Mouse (Mus musculus): ENCODE measurements around the gene Zfp292.
"Not testable (repeated sequence)": the region's sequence is repeated elsewhere in the genome, so short reads cannot be mapped to it uniquely, and the experiment has no call there.

The Zfp292 gene

GRCm38 (mm10) chr4:34882818-34883217 is at the start of gene Zfp292:
Gene Zfp292, minus strand, starts transcription at chr4:34882960.
- peak; percentile 86 for DNase-seq (ENCODE audit: low read depth, low spot score)

GRCm38 (mm10) chr4:34928386-34928785 is 45.6 kb upstream of the Zfp292 start:
- DNase-seq (ENCODE audit: low read depth, low spot score) = not testable (repeated sequence)

- DNase-seq (ENCODE audit: low read depth, low spot score) = peak; percentile 28
Measured at GRCm38 (mm10) chr4:34922177-34922870, 39.6 kb upstream of the Zfp292 start.

- DNase-seq (ENCODE audit: low read depth, low spot score) = no peak
Measured at GRCm38 (mm10) chr4:34917400-34917799, 34.6 kb upstream of the Zfp292 start.

GRCm38 (mm10) chr4:34912171-34912570 is 29.4 kb upstream of the Zfp292 start:
- no peak for DNase-seq (ENCODE audit: low read depth, low spot score)

- no peak for DNase-seq (ENCODE audit: low read depth, low spot score)
Measured at GRCm38 (mm10) chr4:34911401-34911800, 28.6 kb upstream of the Zfp292 start.

- DNase-seq (ENCODE audit: low read depth, low spot score) = peak; percentile 9
Measured at GRCm38 (mm10) chr4:34908127-34908526, 25.4 kb upstream of the Zfp292 start.

- no peak for DNase-seq (ENCODE audit: low read depth, low spot score)
Measured at GRCm38 (mm10) chr4:34907026-34907425, 24.3 kb upstream of the Zfp292 start.

- DNase-seq (ENCODE audit: low read depth, low spot score) = no peak
Measured at GRCm38 (mm10) chr4:34906151-34906550, 23.4 kb upstream of the Zfp292 start.

GRCm38 (mm10) chr4:34905396-34905795 is 22.6 kb upstream of the Zfp292 start:
- DNase-seq (ENCODE audit: low read depth, low spot score) = no peak

- DNase-seq (ENCODE audit: low read depth, low spot score) = not testable (repeated sequence)
Measured at GRCm38 (mm10) chr4:34901582-34901981, 18.8 kb upstream of the Zfp292 start.

GRCm38 (mm10) chr4:34901166-34901565 is 18.4 kb upstream of the Zfp292 start:
- DNase-seq (ENCODE audit: low read depth, low spot score) = no peak

- no peak for DNase-seq (ENCODE audit: low read depth, low spot score)
Measured at GRCm38 (mm10) chr4:34900155-34900554, 17.4 kb upstream of the Zfp292 start.

- no peak for DNase-seq (ENCODE audit: low read depth, low spot score)
Measured at GRCm38 (mm10) chr4:34899322-34899721, 16.6 kb upstream of the Zfp292 start.

- no peak for DNase-seq (ENCODE audit: low read depth, low spot score)
Measured at GRCm38 (mm10) chr4:34898497-34898896, 15.7 kb upstream of the Zfp292 start.

GRCm38 (mm10) chr4:34893479-34893878 is 10.7 kb upstream of the Zfp292 start, which contains the start of gene Cga:
Gene Cga, plus strand, starts transcription at chr4:34893779.
- DNase-seq (ENCODE audit: low read depth, low spot score) = no peak

GRCm38 (mm10) chr4:34889812-34890185 is 7.0 kb upstream of the Zfp292 start:
- no peak for DNase-seq (ENCODE audit: low read depth, low spot score)

- no peak for DNase-seq (ENCODE audit: low read depth, low spot score)
Measured at GRCm38 (mm10) chr4:34889101-34889811, 6.5 kb upstream of the Zfp292 start.

- no peak for DNase-seq (ENCODE audit: low read depth, low spot score)
Measured at GRCm38 (mm10) chr4:34887295-34887694, 4.5 kb upstream of the Zfp292 start.

- DNase-seq (ENCODE audit: low read depth, low spot score) = peak; percentile 67
Measured at GRCm38 (mm10) chr4:34886490-34887111, 3.8 kb upstream of the Zfp292 start.

- DNase-seq (ENCODE audit: low read depth, low spot score) = no peak
Measured at GRCm38 (mm10) chr4:34885631-34886351, 3.0 kb upstream of the Zfp292 start.

All from skeletal muscle tissue, adult 2 months (tissue).